Mouse (Mus musculus) CH12.LX (cell line): ENCODE results near the gene Chp1. TPM values are rescaled to one million over a fixed set of nuclear protein-coding genes. Genes with fewer than 3 reads are reported as not detected.
A peak's percentile ranks its signal among the peaks of the same experiment; 100 is the strongest.

Experiments used
- DNase-seq: peaks from one replicate; pipeline ENCODE4 v3.0.0-alpha.2; 2013; ENCODE audit errors: extremely low read depth
- H3K27ac ChIP-seq: 2 replicates; pipeline ENCODE4 v1.5.1; 2012; ENCODE audit warnings: low read depth, mild to moderate bottlenecking, control low read depth, moderate library complexity; ENCODE audit not compliant: insufficient read depth
- H3K27me3 ChIP-seq: replicated peaks from 2 replicates; pipeline ENCODE3; 2012; ENCODE audit warnings: inconsistent platforms
- H3K36me3 ChIP-seq, 2 experiments: replicated peaks in 1 of 2; 2 replicates each; pipeline versions ENCODE3 to v1.6.1; 2012; ENCODE audit warnings: inconsistent platforms in 1 of 2, low read length in 1 of 2, mild to moderate bottlenecking in 1 of 2, mixed read lengths in 1 of 2, moderate library complexity in 1 of 2; ENCODE audit not compliant: control insufficient read depth in 1 of 2, insufficient read depth in 1 of 2
- H3K4me1 ChIP-seq, 2 experiments: 2 replicates each; pipeline ENCODE4 v1.6.1; 2012; ENCODE audit warnings: inconsistent platforms in 1 of 2, moderate library complexity in 1 of 2; ENCODE audit not compliant: insufficient read depth in 2 of 2, control insufficient read depth in 1 of 2
- H3K4me2 ChIP-seq: 2 replicates; pipeline ENCODE4 v1.6.1; 2012; ENCODE audit warnings: low read depth, mild to moderate bottlenecking, control low read depth; ENCODE audit not compliant: poor library complexity, insufficient read depth, severe bottlenecking
- H3K4me3 ChIP-seq, 3 experiments: fragments of 150-350 bp in 1 of 3; sonication (generic) in 1 of 3; replicated peaks in 1 of 3; 2 replicates each; pipeline versions ENCODE3 to v1.5.1; 2011 to 2012; ENCODE audit warnings: low read depth in 2 of 3, low read length in 2 of 3, mild to moderate bottlenecking in 2 of 3, moderate library complexity in 2 of 3, control low read depth in 1 of 3, improper control_type of control experiment in 1 of 3, inconsistent platforms in 1 of 3, mixed read lengths in 1 of 3; ENCODE audit not compliant: poor library complexity in 1 of 3
- H3K79me2 ChIP-seq: replicated peaks from 2 replicates; pipeline ENCODE4 v1.6.1; 2012; ENCODE audit warnings: mild to moderate bottlenecking, moderate library complexity; ENCODE audit not compliant: control insufficient read depth, poor library complexity, insufficient read depth, severe bottlenecking; ENCODE audit errors: extremely low read depth
- H3K9ac ChIP-seq: 2 replicates; pipeline ENCODE4 v1.6.1; 2012; ENCODE audit warnings: low read depth, mild to moderate bottlenecking, control low read depth, moderate library complexity; ENCODE audit not compliant: insufficient read depth
- H3K9me3 ChIP-seq: replicated peaks from 2 replicates; pipeline ENCODE3; 2012; ENCODE audit warnings: low read length, inconsistent platforms, mixed read lengths
- CTCF ChIP-seq, 2 experiments: IDR thresholded peaks in 1 of 2; conservative IDR thresholded peaks in 1 of 2; 2 replicates each; pipeline ENCODE4 v1.5.1; 2011 to 2012; ENCODE audit warnings: low read depth in 2 of 2, low read length in 2 of 2, improper control_type of control experiment in 1 of 2, inconsistent platforms in 1 of 2, mild to moderate bottlenecking in 1 of 2, moderate library complexity in 1 of 2
- EP300 ChIP-seq: IDR thresholded peaks from 2 replicates; pipeline ENCODE4 v1.6.1; 2011; ENCODE audit warnings: low read length, improper control_type of control experiment
- ETS1 ChIP-seq: conservative IDR thresholded peaks from 2 replicates; pipeline ENCODE4 v1.6.1; 2012; ENCODE audit warnings: low read depth, mild to moderate bottlenecking, inconsistent platforms, low read length, improper control_type of control experiment, moderate library complexity
- GABPA ChIP-seq: IDR thresholded peaks from 2 replicates; pipeline ENCODE4 v1.6.1; 2012; ENCODE audit warnings: low read depth, low read length, improper control_type of control experiment, inconsistent platforms; ENCODE audit not compliant: insufficient replicate concordance
- HCFC1 ChIP-seq: IDR thresholded peaks from 2 replicates; pipeline ENCODE4 v1.6.1; 2012; ENCODE audit warnings: low read depth, mild to moderate bottlenecking, inconsistent platforms, low read length, improper control_type of control experiment
- IRF4 ChIP-seq: IDR thresholded peaks from 2 replicates; pipeline ENCODE4 v1.6.1; 2014; ENCODE audit warnings: low read depth, mild to moderate bottlenecking, inconsistent platforms, low read length, improper control_type of control experiment
- JUN ChIP-seq: IDR thresholded peaks from 2 replicates; pipeline ENCODE4 v1.6.1; 2011; ENCODE audit warnings: low read depth, mild to moderate bottlenecking, low read length, improper control_type of control experiment, moderate library complexity; ENCODE audit not compliant: insufficient read depth
- KAT2A ChIP-seq: IDR thresholded peaks from 2 replicates; pipeline ENCODE4 v1.6.1; 2012; ENCODE audit warnings: low read length, improper control_type of control experiment, inconsistent platforms; ENCODE audit not compliant: insufficient replicate concordance
- MAFK ChIP-seq: IDR thresholded peaks from 2 replicates; pipeline ENCODE4 v1.6.1; 2011; ENCODE audit warnings: low read length, improper control_type of control experiment; ENCODE audit not compliant: insufficient replicate concordance
- MEF2A ChIP-seq: IDR thresholded peaks from 2 replicates; pipeline ENCODE4 v1.6.1; 2014; ENCODE audit warnings: low read depth, mild to moderate bottlenecking, inconsistent platforms, low read length, improper control_type of control experiment, borderline replicate concordance
- MXI1 ChIP-seq: IDR thresholded peaks from 2 replicates; pipeline ENCODE4 v1.6.1; 2011; ENCODE audit warnings: mild to moderate bottlenecking, low read depth, low read length, improper control_type of control experiment
- NRF1 ChIP-seq: IDR thresholded peaks from 2 replicates; pipeline ENCODE4 v1.6.1; 2014; ENCODE audit warnings: low read depth, mild to moderate bottlenecking, inconsistent platforms, low read length, improper control_type of control experiment, moderate library complexity
- PAX5 ChIP-seq: IDR thresholded peaks from 2 replicates; pipeline ENCODE4 v1.6.1; 2012; ENCODE audit warnings: low read length, inconsistent platforms, mixed read lengths
- RCOR1 ChIP-seq: conservative IDR thresholded peaks from 2 replicates; pipeline ENCODE4 v1.6.1; 2012; ENCODE audit warnings: low read depth, mild to moderate bottlenecking, inconsistent platforms, low read length, improper control_type of control experiment
- SIN3A ChIP-seq: IDR thresholded peaks from 2 replicates; pipeline ENCODE4 v1.6.1; 2012; ENCODE audit warnings: low read length, improper control_type of control experiment, inconsistent platforms
- TBP ChIP-seq: conservative IDR thresholded peaks from 2 replicates; pipeline ENCODE4 v1.6.1; 2011; ENCODE audit warnings: low read depth, low read length, improper control_type of control experiment
- TCF12 ChIP-seq: IDR thresholded peaks from 2 replicates; pipeline ENCODE4 v1.6.1; 2014; ENCODE audit warnings: low read depth, mild to moderate bottlenecking, inconsistent platforms, low read length, improper control_type of control experiment
- ZMIZ1 ChIP-seq: IDR thresholded peaks from 2 replicates; pipeline ENCODE4 v1.6.1; 2012; ENCODE audit warnings: low read depth, mild to moderate bottlenecking, inconsistent platforms, low read length, improper control_type of control experiment
- ZNF384 ChIP-seq: IDR thresholded peaks from 2 replicates; pipeline ENCODE4 v1.6.1; 2012; ENCODE audit warnings: low read depth, low read length, improper control_type of control experiment, inconsistent platforms
- dilution Hi-C: fragments of 300-500 bp; cut with MboI; formaldehyde crosslinking; loops from 2 replicates; pipeline ENCODE4 v1.14.3; 2020; ENCODE audit warnings: low sequenced_read_pairs; ENCODE audit not compliant: extremely low pct_unique_long_range_greater_than_20kb, extremely low pct_ligation_motif_present
- in situ Hi-C: fragments of 300-500 bp; cut with MboI; formaldehyde crosslinking; loops from 3 replicates; pipeline ENCODE4 v1.14.3; 2019; ENCODE audit warnings: low sequenced_read_pairs, low pct_ligation_motif_present, low pct_unique_long_range_greater_than_20kb, mixed read lengths
- polyA plus RNA-seq: library from polyadenylated mRNA; unstranded; fragments of >175 nt; gene quantifications from 2 replicates; pipeline ENCODE4 v1.2.1, GENCODE M21; 2012; ENCODE audit warnings: low read depth; ENCODE audit not compliant: insufficient read length
- total RNA-seq, 2 experiments: library from RNA; depleted of rRNA; stranded (reverse); fragments of 300-350 nt in 1 of 2; fragments of >200 nt in 1 of 2; gene quantifications; 2 replicates each; pipeline ENCODE4 v1.2.3; 2012 to 2014

Chp1 gene
- total and polyA plus RNA-seq, 3 experiments, result 29.9 to 55.9 (median 47.9) TPM

- in situ Hi-C loops (no loop called here), dilution Hi-C loops (no loop called here)
- H3K4me3 ChIP-seq, result no peak overlapping the region
- no peak overlapping the region for H3K4me2 ChIP-seq
- H3K36me3 ChIP-seq, result peaks cover 0 to 3% of the 10 kb centered on the region in 2 experiments
- no peak overlapping the region for H3K27ac ChIP-seq
- H3K27me3 ChIP-seq, result no peaks in the 10 kb centered on the region
- no peak for TF ChIP-seq ZNF384
- TF ChIP-seq HCFC1, result no peak
- TF ChIP-seq CTCF (conservative IDR thresholded peaks at IDR 0.05 in 1 of 2, IDR thresholded peaks at IDR 0.05 in 1 of 2; ENCODE audit: low read depth in 2 of 2, low read length in 2 of 2), result peak in 1 of 2 experiments; percentile 46; a peak in 2 of 4 replicates
- no peak for TF ChIP-seq KAT2A
- no peak for TF ChIP-seq RCOR1
- TF ChIP-seq, all 38 proteins: peak for 1
- H3K9ac ChIP-seq, result no peak overlapping the region
- H3K9me3 ChIP-seq, result no peaks in the 10 kb centered on the region
- peaks cover 21% of the 10 kb centered on the region for H3K79me2 ChIP-seq
- DNase-seq, result no peak
- peaks cover 3 to 11% of the 10 kb centered on the region in 2 experiments; a peak in 2 of 4 replicates for H3K4me1 ChIP-seq
These were observed 43.8 kb downstream of the Chp1 start for GRCm38 (mm10) chr2:119591247-119591646.

- no peak overlapping the region for H3K27ac ChIP-seq
These were observed 46.2 kb downstream of the Chp1 start for GRCm38 (mm10) chr2:119593765-119594112.

More at GRCm38 (mm10) chr2:119593765-119594112, 46.2 kb downstream of the Chp1 start:
- Histone ChIP-seq H3K4me3 (peak overlapping the region in 2 of 3 experiments; percentile 73 to 94), H3K9ac (peak overlapping the region; percentile 52; the same call in 1 of the 2 replicates), H3K4me2 (0 out of 2 replicates have a peak overlapping the region, but pooled peaks have one; percentile 25), H3K27me3 (no peaks in the 10 kb centered on the region), H3K79me2 (peaks cover 37% of the 10 kb centered on the region), H3K36me3 (peaks cover 14 to 23% of the 10 kb centered on the region in 2 experiments), H3K9me3 (no peaks in the 10 kb centered on the region), H3K4me1 (peaks cover 7 to 27% of the 10 kb centered on the region in 2 experiments; a peak in 3 of 4 replicates)
- dilution Hi-C loops, result no loop called here
- no peak for DNase-seq
- TF ChIP-seq IRF4 (no peak), ETS1 (no peak), TCF12 (no peak), SIN3A (no peak), NRF1 (no peak), JUN (no peak), MEF2A (no peak), GABPA (no peak), MXI1 (no peak), KAT2A (no peak), EP300 (no peak), RCOR1 (no peak), TBP (no peak), HCFC1 (no peak), MAFK (no peak), ZMIZ1 (no peak), PAX5 (no peak)
- in situ Hi-C loops, result no loop called here
